Mouse (Mus musculus) kidney, adult 2 months (tissue): ENCODE results near the gene Ptprd.
"Not testable (repeated sequence)": the region's sequence is repeated elsewhere in the genome, so short reads cannot be mapped to it uniquely, and the experiment has no call there.

Source experiments
- CTCF ChIP-seq: fragments of 200-500 bp; conservative IDR thresholded peaks from 2 replicates; pipeline ENCODE4 v1.5.1; 2011; ENCODE audit warnings: low read depth, mild to moderate bottlenecking, control low read depth, low read length, moderate library complexity, mixed read lengths; ENCODE audit not compliant: insufficient read depth, insufficient read length
- POLR2A ChIP-seq: fragments of 200-500 bp; IDR thresholded peaks from one replicate; pipeline ENCODE4 v1.6.1; 2011; ENCODE audit warnings: low read depth, low read length, control low read depth

GRCm38 (mm10) chr4:76037178-76037577 is 2174.6 kb downstream of the Ptprd start:
- TF ChIP-seq POLR2A, CTCF: not testable (repeated sequence)
